Mouse (Mus musculus): Measurements from ENCODE around the gene Gm17359.

Gm17359 gene

DNA sequence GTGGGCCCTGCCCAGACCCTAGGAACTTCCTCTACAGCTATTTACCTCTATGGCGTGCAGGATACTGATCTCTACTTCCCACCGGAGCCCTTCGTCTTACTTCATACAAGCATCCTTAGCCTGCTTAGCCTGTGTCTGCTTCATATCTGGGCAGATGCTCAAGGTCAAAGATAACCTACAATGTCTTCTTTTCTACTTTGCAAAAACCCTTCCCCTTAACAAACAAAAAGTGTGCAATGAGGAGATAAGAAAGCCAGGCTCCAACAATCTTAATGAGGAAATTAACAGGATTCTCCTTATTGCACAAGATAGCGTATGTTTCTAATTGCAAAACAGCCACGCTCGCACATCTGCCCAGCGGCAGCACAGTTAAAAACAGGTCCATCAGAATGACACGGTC lies 141.9 kb downstream of the Gm17359 start:
- DNase-seq (ENCODE audit: low read depth): no peak

DNA sequence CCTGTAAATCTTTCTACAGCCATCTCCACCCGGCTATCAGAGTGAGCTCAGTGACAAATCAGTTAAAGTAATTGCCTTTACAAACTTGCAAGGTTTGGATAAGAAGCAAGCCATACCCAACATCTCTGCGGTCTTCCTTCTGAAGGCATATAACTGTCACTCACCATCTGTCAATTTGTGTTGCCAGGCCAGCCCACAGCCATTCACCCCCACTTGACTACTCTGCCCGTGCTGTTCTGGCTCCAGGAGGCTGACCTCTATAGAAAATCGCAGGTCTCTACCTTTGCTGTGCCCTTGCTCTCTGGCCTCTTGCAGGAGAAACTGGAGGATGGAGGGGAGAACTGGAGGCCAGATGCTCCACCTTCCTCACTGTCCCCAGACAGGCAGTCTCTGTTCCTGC lies 142.4 kb downstream of the Gm17359 start:
- no peak for DNase-seq (ENCODE audit: low read depth)

DNA sequence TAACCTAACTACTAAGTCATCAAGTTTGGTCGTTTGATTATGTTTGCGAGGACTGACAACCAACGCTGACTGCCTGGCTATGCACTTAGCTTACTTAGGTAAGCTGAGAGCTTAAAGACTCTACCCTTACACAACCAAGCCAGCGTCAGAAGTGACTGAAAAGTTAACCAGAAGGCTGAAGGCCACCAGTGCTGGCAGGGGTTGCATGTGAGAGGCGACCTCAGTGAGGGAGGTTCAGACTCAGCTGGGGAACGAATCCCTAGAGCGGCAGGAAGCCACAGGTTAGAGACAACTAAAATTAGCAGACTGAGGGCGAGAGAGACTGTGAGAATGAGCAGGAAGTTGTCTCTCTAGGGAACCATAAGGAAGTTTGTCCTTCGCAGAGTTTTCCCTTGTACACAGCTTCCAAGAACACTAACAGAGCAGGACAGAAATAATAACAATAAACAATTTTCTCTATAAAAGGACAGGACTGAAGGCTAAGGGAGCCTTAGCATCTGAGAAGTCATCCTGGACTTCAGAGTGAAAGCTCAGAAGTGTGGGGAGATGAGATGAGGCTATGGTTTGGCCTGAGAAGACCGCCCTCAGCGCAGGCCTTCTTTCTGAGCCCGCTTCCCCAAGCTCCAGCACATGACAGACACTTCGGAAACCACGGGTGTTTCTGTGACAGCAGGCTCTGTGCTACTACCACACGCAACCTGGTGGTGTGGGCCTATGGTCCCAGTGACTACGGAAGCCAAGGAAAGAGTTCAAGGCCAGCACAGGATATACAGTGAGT lies 148.0 kb downstream of the Gm17359 start:
- no peak for DNase-seq (ENCODE audit: low read depth)

DNA sequence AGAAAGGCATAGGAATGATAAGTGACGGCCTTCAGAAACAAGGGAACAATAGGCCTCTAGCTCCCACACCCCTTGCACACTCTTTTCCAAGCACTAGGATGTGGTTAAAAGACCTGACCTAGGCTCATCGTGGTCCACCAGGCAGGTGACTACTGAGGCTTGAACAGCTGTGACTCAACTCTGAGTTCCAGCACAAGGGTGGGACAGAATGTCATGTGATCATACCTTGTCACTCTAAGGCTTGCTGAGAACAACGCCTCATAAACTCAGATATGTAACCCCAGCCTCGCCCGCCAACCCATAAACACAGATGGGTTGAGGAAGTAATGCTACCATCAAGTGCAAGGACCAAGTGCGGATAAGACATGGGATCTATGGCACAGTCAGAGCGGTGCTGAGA lies 151.6 kb downstream of the Gm17359 start:
- DNase-seq (ENCODE audit: low read depth): no peak

DNA sequence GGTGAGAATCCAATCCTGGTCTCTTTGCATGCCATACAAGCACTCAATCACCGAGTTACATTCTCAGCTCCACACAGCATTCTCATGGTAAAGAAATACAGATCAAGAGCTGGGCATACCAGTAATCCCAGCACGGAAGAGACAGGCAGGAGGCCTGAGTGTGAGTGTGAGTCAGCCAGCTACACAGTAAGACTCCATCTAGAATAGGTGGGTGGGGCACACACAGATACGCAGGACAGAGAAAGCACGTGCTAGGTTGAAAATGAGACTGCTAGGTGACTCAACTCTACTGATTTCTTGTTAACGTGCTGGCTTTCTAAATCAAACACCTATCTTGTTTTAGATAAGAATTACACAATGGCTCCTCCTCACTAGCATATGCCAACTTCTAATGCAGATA lies 153.6 kb downstream of the Gm17359 start:
- no peak for DNase-seq (ENCODE audit: low read depth)

DNA sequence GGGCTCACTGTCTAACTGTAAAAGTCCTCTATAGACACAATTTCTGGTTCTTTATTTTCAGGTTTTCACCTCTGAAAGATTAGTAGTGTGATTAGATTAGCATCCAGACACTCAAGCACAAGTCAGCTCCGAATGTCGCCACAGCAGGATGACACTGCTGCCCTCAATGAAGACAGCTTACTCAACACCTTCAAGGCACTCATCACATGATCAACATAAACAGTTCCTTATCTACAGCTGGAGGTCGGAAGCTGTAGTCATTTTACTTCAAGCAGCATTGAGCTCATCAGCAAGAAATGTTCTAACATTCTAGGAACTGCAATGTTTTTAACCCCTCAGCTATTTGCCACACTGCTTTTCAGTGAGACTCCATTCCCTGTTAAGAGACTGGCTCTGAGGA lies 155.2 kb downstream of the Gm17359 start:
- peak; percentile 6 for DNase-seq (ENCODE audit: low read depth)

DNA sequence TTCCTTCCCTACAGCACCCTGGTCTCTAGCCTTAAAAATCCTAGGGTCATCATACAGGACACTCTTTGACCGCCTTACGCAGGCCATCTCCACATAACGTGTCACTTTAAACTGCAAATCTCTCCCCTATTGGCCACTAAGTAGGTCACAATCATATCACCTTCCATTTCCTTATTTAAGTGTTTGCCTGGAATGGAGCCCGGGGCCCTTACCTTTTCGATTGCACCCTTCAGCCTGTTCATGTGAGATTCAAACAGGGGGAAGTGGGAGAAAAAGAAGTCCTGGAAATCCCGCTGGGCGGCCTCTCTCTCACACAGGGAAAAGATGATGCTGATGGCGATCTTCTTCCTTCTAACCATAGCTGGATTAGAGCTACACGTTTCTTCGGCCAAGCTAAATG lies 156.6 kb downstream of the Gm17359 start:
- DNase-seq (ENCODE audit: low read depth): no peak

DNA sequence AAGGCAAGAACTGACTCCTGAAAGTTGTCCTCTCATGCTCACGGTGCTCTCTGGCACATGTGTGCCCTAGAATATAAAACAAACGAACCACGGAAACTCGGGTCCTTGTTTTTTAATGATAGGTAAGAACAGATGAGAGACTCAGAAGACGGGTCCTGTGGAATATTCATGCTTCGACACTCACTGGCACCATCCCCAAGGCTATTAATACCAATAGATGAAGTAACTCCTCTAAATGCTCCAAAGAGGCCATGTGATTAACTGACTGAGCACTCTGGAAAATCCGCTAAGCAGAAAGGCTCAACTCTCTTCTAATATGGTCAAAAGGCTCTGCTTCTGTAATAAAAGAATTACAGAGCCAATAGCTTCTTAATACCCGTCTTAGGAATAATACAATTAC lies 157.6 kb downstream of the Gm17359 start:
- no peak for DNase-seq (ENCODE audit: low read depth)

DNA sequence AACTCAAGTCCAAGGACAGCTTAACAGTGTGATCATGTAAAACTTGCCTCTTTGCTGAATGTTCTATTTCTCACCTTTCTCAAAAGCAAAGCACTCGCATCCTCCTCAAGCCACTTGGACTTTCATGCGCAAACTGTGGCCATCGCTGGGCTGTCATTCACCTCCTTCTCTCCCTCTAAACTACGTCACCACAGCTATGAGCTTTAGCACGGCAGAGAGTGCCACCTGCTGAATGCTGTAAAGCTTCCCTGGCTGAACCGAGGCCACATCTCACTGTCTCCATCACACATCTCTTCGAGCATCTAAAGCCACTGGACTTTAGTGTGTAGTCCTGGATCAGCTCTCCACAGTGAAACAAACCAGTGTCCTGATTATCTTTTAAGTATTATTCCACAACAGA lies 158.7 kb downstream of the Gm17359 start:
- DNase-seq (ENCODE audit: low read depth): no peak

DNA sequence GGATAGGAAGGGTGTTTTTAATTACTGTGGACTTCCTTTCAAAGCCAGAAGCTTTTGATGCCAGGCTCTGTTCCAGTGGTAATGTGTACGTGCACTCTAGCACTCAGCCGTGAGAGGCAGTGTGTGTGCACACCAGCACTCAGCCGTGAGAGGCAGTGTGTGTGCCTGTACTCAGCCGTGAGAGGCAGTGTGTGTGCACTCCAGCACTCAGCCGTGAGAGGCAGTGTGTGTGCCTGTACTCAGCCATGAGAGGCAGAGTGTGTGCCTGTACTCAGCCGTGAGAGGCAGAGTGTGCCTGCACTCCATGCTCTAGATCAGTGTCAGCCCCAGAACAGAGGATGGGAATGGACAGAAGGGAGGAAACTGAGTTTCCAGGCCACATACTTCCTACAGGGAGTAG lies 160.2 kb downstream of the Gm17359 start:
- DNase-seq (ENCODE audit: low read depth): no peak

DNA sequence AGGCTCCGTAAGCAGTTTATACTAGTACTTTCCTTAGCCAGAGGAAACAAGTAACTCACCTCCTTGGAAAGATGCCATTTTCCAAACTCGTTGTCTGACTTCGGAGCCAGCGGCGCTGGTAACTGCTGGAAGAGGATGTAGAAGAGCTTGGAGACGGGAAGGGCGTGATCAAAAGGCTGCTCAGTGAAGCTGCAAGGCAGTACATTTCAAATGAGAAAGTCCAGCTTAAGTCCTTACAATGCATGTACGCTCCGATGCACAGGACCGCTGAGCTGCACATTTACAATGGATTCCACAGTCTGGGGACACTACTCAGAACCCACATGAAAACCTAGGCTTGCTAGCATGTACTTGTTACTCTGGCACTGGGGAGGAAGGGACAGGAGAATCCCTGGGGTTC lies 163.8 kb downstream of the Gm17359 start:
- DNase-seq (ENCODE audit: low read depth): no peak

DNA sequence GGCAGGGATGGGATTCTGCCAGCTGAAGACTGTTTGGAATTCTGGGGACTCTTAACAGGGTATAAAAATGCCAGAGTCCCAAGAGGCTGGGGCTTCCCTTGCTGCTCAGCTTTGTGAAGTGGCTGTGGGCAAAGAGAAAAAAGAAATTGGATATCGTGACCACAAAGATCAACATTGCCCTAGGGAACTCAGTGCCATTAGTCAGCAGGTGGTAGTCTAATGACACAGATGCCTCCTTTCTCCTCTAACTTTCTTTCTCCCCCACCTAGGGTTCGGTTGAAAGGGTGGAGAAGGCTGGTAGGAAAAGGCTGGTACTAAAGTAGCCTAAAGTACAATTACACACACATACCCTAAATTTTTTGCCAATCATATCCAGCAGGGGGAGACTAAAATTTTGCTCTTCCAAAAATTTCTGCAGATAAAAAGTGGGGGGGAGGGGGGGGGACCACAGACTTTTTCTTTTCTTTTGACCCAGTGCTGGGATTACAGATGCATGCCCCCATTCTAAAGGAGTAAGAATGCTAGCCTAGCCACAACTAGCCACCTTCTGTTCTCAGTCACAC lies 164.8 kb downstream of the Gm17359 start:
- peak; percentile 48 for DNase-seq (ENCODE audit: low read depth)
